Mouse (Mus musculus) frontal cortex, adult 2 months (tissue): ENCODE measurements around the gene Capn13. TPM values are rescaled to one million over a fixed set of nuclear protein-coding genes. Genes with fewer than 3 reads are reported as not detected.
"Not testable (repeated sequence)": the region's sequence is repeated elsewhere in the genome, so short reads cannot be mapped to it uniquely, and the experiment has no call there.

Experiments used
- DNase-seq, 2 experiments: peaks; one replicate each; pipeline ENCODE4 v3.0.0; 2022; ENCODE audit warnings: low spot score in 1 of 2; ENCODE audit errors: extremely low spot score in 1 of 2
- polyA plus RNA-seq: library from polyadenylated mRNA; depleted of rRNA; stranded (reverse); fragments of >200 nt; gene quantifications from 2 replicates; pipeline ENCODE4 v1.2.3, GENCODE M21; 2012

The Capn13 gene
- polyA plus RNA-seq, 1 experiment: not detected

DNA sequence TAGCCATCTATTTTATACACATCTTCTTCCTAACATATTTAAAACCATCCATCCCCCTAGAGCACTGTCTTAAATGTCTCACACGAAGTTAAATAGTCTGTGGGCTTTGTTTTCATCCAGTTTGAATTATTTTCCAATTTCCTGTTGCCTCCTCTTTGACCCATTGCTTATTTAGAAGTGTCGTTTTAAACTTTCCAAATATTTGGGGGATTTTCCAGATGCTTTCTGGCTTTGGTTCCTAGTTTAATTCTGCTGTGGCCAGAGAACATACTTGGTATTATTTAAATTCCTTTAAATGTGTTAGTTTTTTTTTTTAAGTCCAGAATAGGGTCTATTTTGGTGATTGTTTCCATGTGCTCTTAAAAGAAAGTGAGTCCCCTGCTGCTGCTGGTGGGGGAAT is 116.4 kb downstream of the Capn13 start:
- no peak for DNase-seq

DNA sequence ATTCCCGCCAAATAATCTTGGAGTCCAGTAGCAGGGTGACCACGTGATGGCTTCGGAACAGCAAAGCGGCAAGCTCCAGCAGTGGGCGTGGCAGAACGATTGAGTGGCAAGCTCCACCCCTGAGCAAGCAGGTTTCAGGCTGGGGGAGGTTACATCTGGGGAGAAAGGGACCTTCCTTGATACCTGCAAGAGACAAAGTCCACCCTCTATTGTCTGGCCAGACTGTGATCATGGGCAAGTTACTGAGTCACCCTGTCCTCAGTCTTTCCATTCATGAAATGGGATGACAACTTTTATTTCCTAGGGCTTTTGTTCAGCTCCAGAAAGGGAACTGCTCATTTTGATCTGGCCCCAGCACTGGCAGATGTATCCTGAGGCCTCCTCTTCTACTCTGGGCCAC is 118.0 kb downstream of the Capn13 start:
- not testable (repeated sequence) for DNase-seq

DNA sequence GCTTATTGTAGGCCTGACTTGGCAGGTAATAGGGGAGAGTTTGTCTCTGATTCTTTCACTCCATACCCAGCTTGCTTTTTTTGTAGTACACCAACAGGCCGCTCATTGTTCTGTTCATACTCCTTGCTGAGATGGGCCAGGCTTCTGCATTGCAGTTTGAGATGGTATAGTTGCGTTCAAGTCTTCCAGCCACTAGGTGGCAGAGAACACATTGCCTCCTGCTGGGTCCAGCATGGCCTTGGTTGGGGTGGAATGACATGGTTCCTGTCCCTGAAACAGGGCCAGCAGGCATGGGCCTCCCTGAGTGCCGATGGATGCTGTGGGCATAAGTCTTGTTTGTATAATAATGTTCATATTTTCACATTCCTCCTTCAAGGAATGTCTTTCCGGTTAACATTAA is 122.9 kb downstream of the Capn13 start:
- no peak for DNase-seq

DNA sequence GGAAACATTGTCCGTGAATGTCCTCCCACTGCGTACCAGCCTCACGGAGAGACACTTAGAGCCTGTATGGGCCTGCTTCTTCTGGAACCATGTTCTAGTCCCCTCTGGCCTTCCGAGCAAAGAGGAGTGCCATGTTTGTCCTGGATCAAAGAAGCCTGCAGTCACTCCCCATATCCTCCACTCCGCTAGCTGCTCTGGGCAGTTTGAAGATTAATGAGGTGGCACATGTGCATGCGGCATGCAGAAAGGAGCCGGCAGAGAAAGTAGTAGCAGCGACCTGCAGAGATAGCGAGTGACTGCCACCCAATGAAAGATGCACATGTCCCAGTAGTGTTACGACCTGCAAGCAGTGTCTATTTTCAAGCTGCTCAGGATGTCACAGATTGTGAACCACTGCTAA is 125.6 kb downstream of the Capn13 start:
- DNase-seq: no peak

DNA sequence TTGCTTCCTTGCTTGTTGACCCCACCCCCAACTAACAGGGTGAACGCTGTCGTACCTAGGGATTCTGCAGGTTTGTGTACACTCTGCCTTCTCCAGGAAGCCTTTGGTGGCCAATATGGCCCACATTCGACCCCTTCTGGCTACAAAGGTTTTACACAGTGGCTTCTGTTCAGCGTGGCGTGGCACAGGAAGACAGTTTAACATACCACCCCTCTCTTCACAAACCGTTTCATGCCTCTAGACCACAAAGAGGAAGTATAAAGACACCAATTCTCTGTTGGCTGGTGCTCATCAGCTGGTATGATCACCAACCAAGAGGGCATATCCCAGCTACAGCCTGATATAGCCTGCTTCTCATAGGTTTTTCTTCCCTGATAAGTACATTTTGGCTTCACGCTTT is 126.9 kb downstream of the Capn13 start:
- no peak for DNase-seq

DNA sequence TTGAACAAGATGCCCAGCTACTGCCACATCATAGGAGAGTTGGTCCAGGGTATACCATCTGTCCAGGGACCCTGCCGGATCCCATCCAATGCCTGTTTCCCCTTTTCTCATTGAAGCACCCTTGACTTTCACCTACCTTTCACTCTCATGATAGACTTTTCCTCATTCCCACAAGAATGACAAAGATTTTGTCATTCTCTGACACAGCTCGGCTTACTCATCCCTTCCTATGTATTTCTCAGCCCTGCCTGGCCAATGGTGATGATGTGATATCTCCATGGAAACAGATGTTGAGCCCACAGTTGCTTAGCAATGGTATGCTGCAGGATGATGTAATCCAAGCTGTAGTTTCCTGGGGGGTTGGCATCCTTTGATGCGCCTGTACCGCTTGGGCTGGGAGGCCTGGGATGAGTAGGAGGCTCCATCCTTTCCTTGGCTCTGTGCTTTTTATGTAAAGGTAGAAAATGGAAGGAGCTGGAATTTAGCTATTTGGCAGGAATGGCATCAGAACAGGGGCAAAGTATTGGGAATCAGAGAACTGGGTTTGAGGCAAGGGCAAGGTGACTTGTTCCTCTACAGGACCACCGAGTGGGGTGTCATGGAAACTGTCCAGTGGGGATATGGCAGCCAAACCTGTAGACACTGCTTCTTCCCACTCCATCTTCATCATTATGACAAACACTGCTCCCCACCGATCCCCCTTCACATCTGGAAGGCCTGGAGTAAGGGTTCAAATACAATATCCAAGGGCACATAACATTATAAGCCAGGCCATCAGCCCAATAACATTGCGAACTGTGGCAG is 128.7 kb downstream of the Capn13 start:
- peak; percentile 89 to 90 for DNase-seq

DNA sequence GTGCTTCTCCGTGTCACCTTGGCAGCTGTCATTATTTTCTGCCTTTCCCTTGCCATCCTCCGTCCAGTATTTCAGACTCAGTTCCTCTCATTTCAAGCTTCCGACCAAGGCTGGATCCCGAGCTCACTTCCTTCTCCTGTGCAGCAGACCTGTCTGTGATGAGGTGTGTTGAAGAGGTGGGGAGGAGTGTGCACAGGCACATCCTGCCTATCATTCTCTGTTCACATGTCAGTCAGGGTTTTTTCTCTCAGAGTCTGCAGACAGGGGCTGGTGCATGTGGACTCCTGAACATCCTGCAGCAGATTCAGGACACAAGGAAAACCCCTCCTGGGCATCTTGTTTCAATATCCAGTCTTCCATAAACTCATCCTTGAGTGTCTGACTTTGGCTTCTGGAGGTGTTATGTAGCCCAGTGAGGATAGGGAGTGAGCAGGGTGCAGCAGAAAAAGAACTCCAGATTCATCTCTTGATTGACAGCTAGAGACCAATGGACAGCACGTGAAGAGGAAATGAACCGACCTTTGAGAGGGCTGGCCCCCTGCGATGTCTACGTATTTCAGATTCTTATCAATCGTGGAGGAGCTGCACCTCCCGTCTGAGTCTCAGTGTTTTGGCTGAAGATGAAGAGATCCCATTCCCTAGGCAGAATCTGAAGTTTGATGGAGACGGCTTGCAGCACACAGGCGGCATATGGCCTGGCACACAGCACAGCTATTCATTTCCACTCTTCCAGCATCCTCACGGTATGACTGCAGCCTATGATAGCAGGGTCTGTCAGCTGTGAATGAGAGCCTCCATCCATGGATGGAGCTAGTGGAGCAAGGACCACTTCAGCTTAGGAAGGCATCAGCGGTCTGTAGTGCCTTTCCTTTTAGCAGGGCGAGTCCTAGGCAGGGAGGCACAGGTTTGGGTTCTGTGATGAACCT is 129.5 kb downstream of the Capn13 start:
- DNase-seq: no peak

DNA sequence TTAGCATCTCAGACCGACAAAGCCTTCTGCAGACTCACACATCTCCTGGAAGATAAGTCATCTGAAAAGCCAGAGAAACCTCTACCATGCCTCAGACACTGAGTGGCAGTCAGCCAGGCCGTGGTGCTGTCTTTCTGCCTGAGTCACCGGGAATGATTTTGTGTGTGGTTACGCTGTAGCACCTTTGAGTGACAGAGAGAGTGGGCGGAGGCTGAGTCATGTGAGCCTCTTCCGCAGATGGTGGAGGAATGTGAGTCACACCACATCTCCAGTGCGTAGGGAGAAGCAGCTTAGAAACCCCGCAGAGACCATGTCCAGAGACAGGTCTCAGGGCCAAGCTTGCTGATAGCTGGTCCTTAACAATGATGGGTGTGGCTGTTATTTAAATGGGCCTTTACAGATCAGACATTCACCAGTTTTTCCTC is 137.6 kb downstream of the Capn13 start:
- DNase-seq: peak; percentile 90 to 93

DNA sequence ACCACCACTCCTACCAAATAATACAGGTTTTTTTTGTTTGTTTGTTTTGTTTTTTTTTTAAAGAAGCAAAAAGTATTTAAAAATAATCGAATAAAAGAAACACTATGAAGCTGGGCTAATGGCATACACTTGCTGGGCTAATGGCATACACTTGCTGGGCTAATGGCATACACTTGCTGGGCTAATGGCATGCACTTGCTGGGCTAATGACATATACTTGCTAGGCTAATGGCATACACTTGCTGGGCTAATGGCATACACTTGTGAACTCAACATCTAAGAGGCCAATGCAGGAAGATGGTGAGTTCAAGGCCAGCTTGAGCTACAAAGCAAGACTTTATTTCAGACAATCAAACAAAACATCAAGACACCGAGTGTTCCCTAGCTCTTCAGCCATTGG is 138.1 kb downstream of the Capn13 start:
- no peak for DNase-seq

DNA sequence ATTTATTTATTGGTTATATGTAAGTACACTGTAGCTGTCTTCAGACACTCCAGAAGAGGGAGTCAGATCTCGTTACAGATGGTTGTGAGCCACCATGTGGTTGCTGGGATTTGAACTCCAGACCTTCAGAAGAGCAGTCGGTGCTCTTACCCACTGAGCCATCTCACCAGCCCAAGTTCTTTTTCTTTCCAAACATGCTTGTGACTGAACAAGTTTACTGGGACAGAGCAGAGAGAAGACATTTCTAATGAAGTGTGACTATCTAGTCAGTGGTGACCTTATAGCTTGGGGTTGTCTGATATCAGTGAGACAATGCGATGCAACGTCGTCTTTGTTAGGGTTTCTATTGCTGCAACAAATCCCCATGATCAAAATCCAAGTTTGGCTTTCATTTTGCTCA is 141.4 kb downstream of the Capn13 start:
- DNase-seq: not testable (repeated sequence)

DNA sequence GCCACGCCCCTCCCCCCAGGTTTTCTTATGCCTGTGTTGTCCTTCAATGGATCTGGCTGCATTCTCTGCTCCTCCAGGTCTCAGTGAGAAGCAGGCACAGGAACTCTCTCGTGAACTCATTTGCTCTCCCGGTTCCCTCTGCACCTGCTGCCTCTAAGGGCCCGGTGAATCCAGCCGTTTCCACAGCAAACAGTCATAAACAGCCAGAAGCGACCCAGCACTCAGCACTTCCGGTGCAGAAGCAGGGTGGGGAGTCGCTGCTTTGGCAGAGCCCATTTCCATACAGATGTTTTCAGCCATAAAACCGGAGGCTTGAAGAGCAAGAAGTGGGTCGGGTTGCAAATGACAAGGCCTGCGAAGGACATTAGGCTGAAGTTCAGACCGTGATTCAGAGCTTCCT is 142.0 kb downstream of the Capn13 start:
- DNase-seq: no peak
